Mouse (Mus musculus) cortical plate, adult 2 months (tissue): ENCODE data around the gene Ptprd.

Experiments used
- CTCF ChIP-seq: fragments of 200-500 bp; IDR thresholded peaks from 2 replicates; pipeline ENCODE4 v1.5.1; 2011; ENCODE audit warnings: mild to moderate bottlenecking, control low read depth, low read length; ENCODE audit not compliant: insufficient read depth; ENCODE audit errors: extremely low read depth
- POLR2A ChIP-seq: fragments of 200-500 bp; IDR thresholded peaks from 2 replicates; pipeline ENCODE4 v1.6.1; 2011; ENCODE audit warnings: mild to moderate bottlenecking, low read length, control low read depth; ENCODE audit not compliant: insufficient read depth; ENCODE audit errors: extremely low read depth

GRCm38 (mm10) chr4:78234681-78235080 is 22.9 kb upstream of the Ptprd start:
- TF ChIP-seq CTCF (no peak), POLR2A (no peak)
